Mouse (Mus musculus) liver, embryonic 16.5 days (tissue): ENCODE results near the gene Cep112. TPM values are rescaled to one million over a fixed set of nuclear protein-coding genes. Genes with fewer than 3 reads are reported as not detected.

Source experiments
- ATAC-seq: fragments of 200-750 bp; cut with Nextera tagmentation; 2 replicates; pipeline ENCODE4 v1.8.0; 2017; ENCODE audit warnings: low read depth, mild to moderate bottlenecking, moderate number of reproducible peaks, moderate library complexity
- H3K27ac ChIP-seq: fragments of 300-500 bp; sonication (generic); 2 replicates; pipeline ENCODE4 v1.5.1; 2014; ENCODE audit warnings: mild to moderate bottlenecking, low read length
- H3K27me3 ChIP-seq: fragments of 300-500 bp; sonication (generic); 2 replicates; pipeline ENCODE4 v1.6.1; 2014; ENCODE audit warnings: low read depth, low read length, mixed read lengths; ENCODE audit not compliant: control insufficient read depth, insufficient read depth
- H3K36me3 ChIP-seq: fragments of 300-500 bp; sonication (generic); 2 replicates; pipeline ENCODE4 v1.6.1; 2014; ENCODE audit warnings: mild to moderate bottlenecking; ENCODE audit not compliant: control insufficient read depth, insufficient read depth
- H3K4me1 ChIP-seq: fragments of 300-500 bp; sonication (generic); 2 replicates; pipeline ENCODE4 v1.6.1; 2014; ENCODE audit warnings: low read depth, low read length, mixed read lengths; ENCODE audit not compliant: control insufficient read depth
- H3K4me2 ChIP-seq: fragments of 300-500 bp; sonication (generic); 2 replicates; pipeline ENCODE4 v1.6.1; 2014; ENCODE audit warnings: low read depth, low read length, mixed read lengths
- H3K4me3 ChIP-seq: fragments of 300-500 bp; sonication (generic); 2 replicates; pipeline ENCODE4 v1.5.1; 2014; ENCODE audit warnings: low read depth, mild to moderate bottlenecking, low read length
- H3K9ac ChIP-seq: fragments of 300-500 bp; sonication (generic); 2 replicates; pipeline ENCODE4 v1.6.1; 2014; ENCODE audit warnings: low read depth, low read length
- H3K9me3 ChIP-seq: fragments of 300-500 bp; sonication (generic); replicated peaks from 2 replicates; pipeline ENCODE4 v1.6.1; 2016; ENCODE audit warnings: low read length; ENCODE audit not compliant: control insufficient read depth
- WGBS: fragments of 180-500 bp; shearing (Covaris S2); extraction: QIAGEN DNeasy Blood & Tissue Kit; methylation state at CpG from one replicate; pipeline ENCODE4 v1.1.7; 2014; ENCODE audit not compliant: insufficient replicate concordance; 5-methylcytosine and 5-hydroxymethylcytosine counted together
- polyA plus RNA-seq: library from polyadenylated mRNA; unstranded; fragments of >200 nt; fragmentation: Nextera tagmentation; extraction: Ambion mirVana; gene quantifications from 2 replicates; pipeline ENCODE4 v1.2.1, GENCODE M21; 2015

Gene Cep112
- polyA plus RNA-seq, 1 experiment from 2014 or later, result 0.96 TPM

GRCm38 (mm10) chr11:108880546-108880945, 455.6 kb downstream of the Cep112 start:
- Histone ChIP-seq H3K27me3 (no peaks in the 10 kb centered on the region), H3K4me2 (no peak overlapping the region), H3K4me3 (no peak overlapping the region), H3K4me1 (no peaks in the 10 kb centered on the region), H3K27ac (no peak overlapping the region), H3K9ac (no peak overlapping the region), H3K36me3 (no peaks in the 10 kb centered on the region), H3K9me3 (no peaks in the 10 kb centered on the region)
- ATAC-seq, result no peak
- WGBS, result 40% methylated on average over 4 of the region's 4 CpGs

DNA sequence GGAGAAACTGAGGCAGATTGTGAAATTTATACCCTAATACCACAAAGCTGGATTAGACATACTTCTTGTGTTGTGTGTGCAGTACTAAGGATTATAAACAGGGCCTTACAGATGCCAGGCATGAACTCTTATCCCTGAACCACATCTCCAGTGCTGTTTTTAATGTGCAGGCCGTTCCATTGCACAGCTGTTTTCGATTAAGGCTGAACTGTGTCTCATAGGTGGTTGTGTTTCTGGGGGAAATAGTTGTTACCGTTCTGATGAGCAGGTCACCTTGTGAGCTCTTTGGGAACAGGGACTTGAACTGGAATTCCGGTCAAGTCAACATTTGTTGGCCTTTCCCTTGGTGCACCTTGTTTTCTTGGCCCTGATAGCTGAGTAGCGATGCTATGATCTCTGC, 456.7 kb downstream of the Cep112 start:
- Histone ChIP-seq H3K4me2 (no peak overlapping the region), H3K27me3 (no peaks in the 10 kb centered on the region), H3K9me3 (no peaks in the 10 kb centered on the region), H3K9ac (no peak overlapping the region), H3K27ac (no peak overlapping the region), H3K4me1 (no peaks in the 10 kb centered on the region), H3K36me3 (no peaks in the 10 kb centered on the region), H3K4me3 (no peak overlapping the region)
- 71% methylated on average over 5 of the region's 5 CpGs for WGBS
- no peak for ATAC-seq

GRCm38 (mm10) chr11:108885276-108885896, 460.4 kb downstream of the Cep112 start:
- no peak overlapping the region for H3K4me2 ChIP-seq
- H3K4me3 ChIP-seq, result no peak overlapping the region
- H3K27me3 ChIP-seq, result no peaks in the 10 kb centered on the region
- no peak for ATAC-seq
- no peaks in the 10 kb centered on the region for H3K4me1 ChIP-seq
- no peaks in the 10 kb centered on the region for H3K9me3 ChIP-seq
- no peak overlapping the region for H3K9ac ChIP-seq
- no peak overlapping the region for H3K27ac ChIP-seq
- 69% methylated on average over 19 of the region's 19 CpGs for WGBS
- H3K36me3 ChIP-seq, result no peaks in the 10 kb centered on the region

DNA sequence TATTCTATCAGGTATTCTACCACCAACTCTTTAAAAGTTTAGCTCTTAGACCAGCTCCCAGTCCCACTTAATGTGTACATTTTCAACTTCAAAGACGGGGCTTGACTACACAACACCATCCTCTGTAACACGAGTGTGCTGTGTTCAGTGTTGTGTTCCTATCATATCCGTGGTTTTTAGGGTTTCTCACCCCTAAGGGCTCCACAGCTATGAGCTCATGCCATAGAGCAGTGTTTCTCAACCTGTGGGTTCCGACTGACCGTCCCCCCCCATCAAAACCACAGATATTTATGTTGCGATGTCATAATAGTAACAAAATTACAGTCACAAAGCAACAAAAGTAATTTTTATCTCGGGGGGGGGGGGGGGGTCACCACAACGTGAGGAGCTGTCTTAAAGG, 461.1 kb downstream of the Cep112 start:
- no peaks in the 10 kb centered on the region; the same call in 1 of the 2 replicates for H3K27me3 ChIP-seq
- no peak overlapping the region for H3K9ac ChIP-seq
- H3K4me2 ChIP-seq, result no peak overlapping the region
- 48% methylated on average over 8 of the region's 8 CpGs for WGBS
- no peak overlapping the region for H3K27ac ChIP-seq
- ATAC-seq, result no peak
- no peaks in the 10 kb centered on the region for H3K4me1 ChIP-seq
- no peak overlapping the region for H3K4me3 ChIP-seq
- no peaks in the 10 kb centered on the region for H3K9me3 ChIP-seq
- H3K36me3 ChIP-seq, result no peaks in the 10 kb centered on the region

GRCm38 (mm10) chr11:108889121-108889520, 464.1 kb downstream of the Cep112 start:
- Histone ChIP-seq H3K36me3 (no peaks in the 10 kb centered on the region), H3K4me3 (no peak overlapping the region), H3K27ac (no peak overlapping the region), H3K9me3 (no peaks in the 10 kb centered on the region), H3K9ac (no peak overlapping the region), H3K4me1 (no peaks in the 10 kb centered on the region), H3K4me2 (no peak overlapping the region), H3K27me3 (peaks cover 2% of the 10 kb centered on the region; the same call in 1 of the 2 replicates)
- ATAC-seq, result no peak
- WGBS, result 36% methylated on average over 11 of the region's 11 CpGs

DNA sequence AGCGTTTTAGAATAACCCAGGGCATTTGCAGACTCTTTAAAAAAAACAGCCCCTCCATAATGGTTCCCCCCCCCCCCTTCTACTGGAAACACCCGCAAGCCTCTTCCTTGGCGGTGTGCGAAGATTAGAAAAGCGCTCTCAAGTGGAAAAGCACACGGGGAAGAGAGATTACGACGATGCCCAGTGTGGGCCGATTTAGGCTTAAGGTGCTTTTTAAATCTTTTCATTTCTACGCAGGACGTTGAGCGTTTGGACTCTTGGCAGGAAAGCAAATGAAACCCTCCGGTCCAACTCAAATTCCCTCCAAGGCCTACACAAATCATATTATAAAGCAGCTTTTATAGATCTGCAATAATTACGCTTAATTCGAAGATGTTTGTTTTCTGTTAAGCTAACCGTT, 465.6 kb downstream of the Cep112 start:
- ATAC-seq, result no peak
- H3K9me3 ChIP-seq, result no peaks in the 10 kb centered on the region
- H3K27me3 ChIP-seq, result peaks cover 2% of the 10 kb centered on the region; the same call in 1 of the 2 replicates
- no peak overlapping the region for H3K9ac ChIP-seq
- H3K4me1 ChIP-seq, result no peaks in the 10 kb centered on the region
- H3K27ac ChIP-seq, result no peak overlapping the region
- peak overlapping the region; percentile 31 for H3K4me2 ChIP-seq
- no peaks in the 10 kb centered on the region for H3K36me3 ChIP-seq
- WGBS, result 43% methylated on average over 16 of the region's 16 CpGs
- H3K4me3 ChIP-seq, result no peak overlapping the region

GRCm38 (mm10) chr11:108891111-108891870, 466.3 kb downstream of the Cep112 start:
- Histone ChIP-seq H3K4me3 (peak overlapping the region; percentile 25), H3K9me3 (no peaks in the 10 kb centered on the region), H3K9ac (no peak overlapping the region), H3K27ac (no peak overlapping the region), H3K4me2 (peak overlapping the region; percentile 31), H3K4me1 (no peaks in the 10 kb centered on the region), H3K36me3 (no peaks in the 10 kb centered on the region), H3K27me3 (peaks cover 2% of the 10 kb centered on the region; the same call in 1 of the 2 replicates)
- ATAC-seq, result no peak
- WGBS, result 2% methylated on average over 17 of the region's 17 CpGs

DNA sequence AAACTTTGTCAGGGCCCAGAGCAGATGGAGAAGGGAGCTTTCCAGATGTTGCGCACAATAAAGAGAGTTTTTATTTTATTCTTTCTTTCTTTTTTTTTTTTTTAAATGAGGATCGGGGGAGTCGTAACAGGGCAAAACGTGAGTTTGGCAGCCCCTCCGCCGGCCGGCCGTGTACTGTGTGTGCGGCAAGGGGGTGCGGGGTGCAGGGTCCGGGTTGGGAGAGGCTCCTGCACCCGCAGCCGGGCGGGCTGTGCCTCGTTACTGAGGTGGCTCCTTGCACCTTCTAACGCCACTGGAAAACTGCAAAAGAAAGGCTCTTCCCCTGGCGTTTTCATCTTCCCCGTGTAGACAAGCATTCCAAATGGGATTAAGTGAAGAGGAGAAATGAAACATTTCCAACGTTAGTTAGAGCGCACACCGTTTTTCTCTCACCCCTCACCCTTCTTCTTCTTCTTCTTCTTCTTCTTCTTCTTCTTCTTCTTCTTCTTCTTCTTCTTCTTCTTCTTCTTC, 466.9 kb downstream of the Cep112 start:
- ATAC-seq, result no peak
- no peak overlapping the region for H3K9ac ChIP-seq
- WGBS, result 5% methylated on average over 21 of the region's 21 CpGs
- no peak overlapping the region for H3K4me3 ChIP-seq
- no peak overlapping the region for H3K27ac ChIP-seq
- H3K4me2 ChIP-seq, result peak overlapping the region; percentile 31
- H3K4me1 ChIP-seq, result no peaks in the 10 kb centered on the region
- no peaks in the 10 kb centered on the region for H3K36me3 ChIP-seq
- H3K27me3 ChIP-seq, result peaks cover 2% of the 10 kb centered on the region; the same call in 1 of the 2 replicates
- H3K9me3 ChIP-seq, result no peaks in the 10 kb centered on the region

GRCm38 (mm10) chr11:108892406-108892805, 467.4 kb downstream of the Cep112 start:
- no peak overlapping the region for H3K4me2 ChIP-seq
- H3K27me3 ChIP-seq, result peaks cover 2% of the 10 kb centered on the region; the same call in 1 of the 2 replicates
- WGBS, result 14% methylated on average over 6 of the region's 7 CpGs
- no peak for ATAC-seq
- no peak overlapping the region for H3K4me3 ChIP-seq
- no peak overlapping the region for H3K27ac ChIP-seq
- H3K9ac ChIP-seq, result no peak overlapping the region
- H3K4me1 ChIP-seq, result no peaks in the 10 kb centered on the region
- no peaks in the 10 kb centered on the region for H3K36me3 ChIP-seq
- no peaks in the 10 kb centered on the region for H3K9me3 ChIP-seq
